Mouse (Mus musculus): ENCODE measurements around the gene Reep6. TPM values are rescaled to one million over a fixed set of nuclear protein-coding genes. Genes with fewer than 3 reads are reported as not detected.

Gene Reep6
- polyA plus RNA-seq, 1 experiment: 28.7 TPM

Other genes with a start within 250 kb of the Reep6 start
- gene Sbno2, start 224.4 kb upstream of the Reep6 start, polyA plus RNA-seq (2012; rRNA removed): 32.3 and 38.6 TPM in 2 replicates
- gene Stk11, start 214.2 kb upstream of the Reep6 start, polyA plus RNA-seq (2012; rRNA removed): 108 TPM in 2 replicates
- gene Atp5d, start 191.3 kb upstream of the Reep6 start, polyA plus RNA-seq (2012; rRNA removed): 561 and 619 TPM in 2 replicates
- gene Cbarp, start 189.1 kb upstream of the Reep6 start, polyA plus RNA-seq (2012; rRNA removed): 32.6 and 47.3 TPM in 2 replicates
- gene Midn, start 181.7 kb upstream of the Reep6 start, polyA plus RNA-seq (2012; rRNA removed): 35.1 and 46.4 TPM in 2 replicates
- 159 and 198 TPM in 2 replicates for gene Cirbp, start 164.0 kb upstream of the Reep6 start, polyA plus RNA-seq (2012; rRNA removed)
- gene 1600002K03Rik, start 157.0 kb upstream of the Reep6 start, polyA plus RNA-seq (2012; rRNA removed): 9.3 and 13.7 TPM in 2 replicates
- gene Efna2, start 150.5 kb upstream of the Reep6 start, polyA plus RNA-seq (2012; rRNA removed): 3.2 and 4.0 TPM in 2 replicates
- gene Mum1, start 103.5 kb upstream of the Reep6 start, polyA plus RNA-seq (2012; rRNA removed): 52.5 and 54.1 TPM in 2 replicates
- gene Ndufs7, start 80.8 kb upstream of the Reep6 start, polyA plus RNA-seq (2012; rRNA removed): 335 and 336 TPM in 2 replicates
- gene Gamt, start 68.9 kb upstream of the Reep6 start, polyA plus RNA-seq (2012; rRNA removed): 252 and 295 TPM in 2 replicates
- gene Dazap1, start 68.5 kb upstream of the Reep6 start, polyA plus RNA-seq (2012; rRNA removed): 43.5 and 68.3 TPM in 2 replicates
- gene Rps15, start 37.5 kb upstream of the Reep6 start, polyA plus RNA-seq (2012; rRNA removed): 1,514 and 1,586 TPM in 2 replicates
- gene Apc2, start 34.0 kb upstream of the Reep6 start, polyA plus RNA-seq (2012; rRNA removed): 1.4 and 1.5 TPM in 2 replicates
- gene 2310011J03Rik, start 9.4 kb upstream of the Reep6 start, polyA plus RNA-seq (2012; rRNA removed): 55.9 and 62.7 TPM in 2 replicates
- gene Pcsk4, start 455 bp upstream of the Reep6 start, polyA plus RNA-seq (2012; rRNA removed): 10.4 and 10.6 TPM in 2 replicates
- 11.2 and 18.2 TPM in 2 replicates for gene Adamtsl5, start 18.5 kb downstream of the Reep6 start, polyA plus RNA-seq (2012; rRNA removed)
- gene Plk5, start 26.5 kb downstream of the Reep6 start, polyA plus RNA-seq (2012; rRNA removed): 0.57 and 0.93 TPM in 2 replicates
- gene Mex3d, start 57.7 kb downstream of the Reep6 start, polyA plus RNA-seq (2012; rRNA removed): 13.3 and 19.1 TPM in 2 replicates
- 145 and 160 TPM in 2 replicates for gene Mbd3, start 69.6 kb downstream of the Reep6 start, polyA plus RNA-seq (2012; rRNA removed)
- gene Uqcr11, start 76.9 kb downstream of the Reep6 start, polyA plus RNA-seq (2012; rRNA removed): 1,967 and 2,574 TPM in 2 replicates
- gene Tcf3, start 103.7 kb downstream of the Reep6 start, polyA plus RNA-seq (2012; rRNA removed): 56.8 and 63.8 TPM in 2 replicates
- gene Onecut3, start 164.9 kb downstream of the Reep6 start, polyA plus RNA-seq (2012; rRNA removed): not detected in 2 replicates
- gene Atp8b3, start 209.2 kb downstream of the Reep6 start, polyA plus RNA-seq (2012; rRNA removed): 9.0 and 9.6 TPM in 2 replicates
- gene Rexo1, start 231.6 kb downstream of the Reep6 start, polyA plus RNA-seq (2012; rRNA removed): 35.3 and 36.9 TPM in 2 replicates
- gene Klf16, start 247.4 kb downstream of the Reep6 start, polyA plus RNA-seq (2012; rRNA removed): 20.8 and 30.5 TPM in 2 replicates